In genomic region chr11:49793131-49793530, GRCm38 (mm10) we compare ENCODE assay signal across 9 mouse cellular contexts. TPM values are rescaled to one million over a fixed set of nuclear protein-coding genes. Genes with fewer than 3 reads are reported as not detected.
DNase-seq lines count a peak whose midpoint lies in the region; ATAC-seq and TF ChIP-seq lines count a peak whose summit lies in the region.
"Had no signal": no experiment of that assay in that cellular context is flagged by ENCODE, and none has a peak within 500 bp of the region (broad histone marks: within the 10 kb centered on the region; RNA-seq: fewer than 3 reads in every experiment).

No protein-coding gene starts in this region.

- H3K4me1 ChIP-seq in hindbrain, embryonic 11.5 days (replicated peaks; ENCODE audit: control insufficient read depth, insufficient read depth, low read length), result no peaks in the 10 kb centered on the region; the same call in 1 of the 2 replicates
- peaks cover 14% of the 10 kb centered on the region; the same call in 1 of the 2 replicates for H3K4me1 ChIP-seq in hindbrain, embryonic 14.5 days (replicated peaks; ENCODE audit: control insufficient read depth, insufficient read depth, low read length)
- H3K4me1 ChIP-seq in ES-Bruce4 (ENCODE audit: control insufficient read depth, insufficient read depth, low read length), result no peaks in the 10 kb centered on the region
- H3K4me1 ChIP-seq in embryonic facial prominence, embryonic 13.5 days, result peaks cover 23% of the 10 kb centered on the region
- H3K4me1 ChIP-seq in limb, embryonic 11.5 days (ENCODE audit: control insufficient read depth, insufficient read depth, low read length), result no peaks in the 10 kb centered on the region
- H3K4me1 ChIP-seq in kidney, embryonic 16.5 days (ENCODE audit: insufficient read depth, low read length), result peaks cover 9% of the 10 kb centered on the region

- TF ChIP-seq CTCF in ES-Bruce4 (IDR thresholded peaks at IDR 0.05; ENCODE audit: low read depth, low read length), result no peak

- peak; percentile 80 for TF ChIP-seq POLR2A in ES-Bruce4 (IDR thresholded peaks at IDR 0.05; ENCODE audit: insufficient read depth, low read length)

- no peaks in the 10 kb centered on the region for H3K36me3 ChIP-seq in hindbrain, embryonic 11.5 days (ENCODE audit: control insufficient read depth, insufficient read depth, low read length)
- H3K36me3 ChIP-seq in hindbrain, embryonic 14.5 days (replicated peaks; ENCODE audit: control insufficient read depth, insufficient read depth), result no peaks in the 10 kb centered on the region
- H3K36me3 ChIP-seq in ES-Bruce4 (ENCODE audit: control insufficient read depth, insufficient read depth, low read length, poor library complexity, severe bottlenecking), result no peaks in the 10 kb centered on the region
- H3K36me3 ChIP-seq in embryonic facial prominence, embryonic 13.5 days, result no peaks in the 10 kb centered on the region
- no peaks in the 10 kb centered on the region for H3K36me3 ChIP-seq in limb, embryonic 11.5 days (ENCODE audit: control insufficient read depth, insufficient read depth, low read length)
- no peaks in the 10 kb centered on the region for H3K36me3 ChIP-seq in kidney, embryonic 16.5 days (ENCODE audit: insufficient read depth, low read length)

- peak; percentile 24 for DNase-seq in hindbrain, embryonic 11.5 days (ENCODE audit: low spot score)
- no peak for DNase-seq in hindbrain, embryonic 14.5 days (ENCODE audit: low spot score)
- peak; percentile 35 for DNase-seq in limb, embryonic 11.5 days (ENCODE audit: low spot score)
- DNase-seq in cerebellum, adult 8-10 months, result no peak

- H3K9ac ChIP-seq in hindbrain, embryonic 11.5 days (ENCODE audit: low read depth, low read length), result no peak overlapping the region
- H3K9ac ChIP-seq in hindbrain, embryonic 14.5 days, result no peak overlapping the region
- peak overlapping the region; percentile 11; the same call in 1 of the 2 replicates for H3K9ac ChIP-seq in ES-Bruce4 (ENCODE audit: low read depth, poor library complexity, severe bottlenecking)
- no peak overlapping the region for H3K9ac ChIP-seq in embryonic facial prominence, embryonic 13.5 days
- no peak overlapping the region for H3K9ac ChIP-seq in limb, embryonic 11.5 days (ENCODE audit: low read length)
- no peak overlapping the region for H3K9ac ChIP-seq in kidney, embryonic 16.5 days (replicated peaks; ENCODE audit: low read length)

- TF ChIP-seq EP300 in ES-Bruce4 (IDR thresholded peaks at IDR 0.05; ENCODE audit: insufficient read depth, low read depth, low read length), result peak; percentile 78; the same call in 1 of the 2 replicates

- 8% methylated on average over 14 of the region's 14 CpGs for WGBS in hindbrain, embryonic 11.5 days
- WGBS in hindbrain, embryonic 14.5 days, result 3% methylated on average over 14 of the region's 14 CpGs
- WGBS in embryonic facial prominence, embryonic 13.5 days, result 8% methylated on average over 14 of the region's 14 CpGs
- 8% methylated on average over 14 of the region's 14 CpGs for WGBS in limb, embryonic 11.5 days
- 12% methylated on average over 14 of the region's 14 CpGs for WGBS in kidney, embryonic 16.5 days

- no peak overlapping the region for H3K4me2 ChIP-seq in hindbrain, embryonic 11.5 days (replicated peaks; ENCODE audit: low read depth, low read length)
- H3K4me2 ChIP-seq in hindbrain, embryonic 14.5 days (replicated peaks), result no peak overlapping the region
- H3K4me2 ChIP-seq in embryonic facial prominence, embryonic 13.5 days, result peak overlapping the region; percentile 84
- H3K4me2 ChIP-seq in limb, embryonic 11.5 days (ENCODE audit: low read depth, severe bottlenecking), result no peak overlapping the region
- no peak overlapping the region for H3K4me2 ChIP-seq in kidney, embryonic 16.5 days (replicated peaks; ENCODE audit: low read depth, low read length)

- no peaks in the 10 kb centered on the region for H3K27me3 ChIP-seq in hindbrain, embryonic 11.5 days (ENCODE audit: control insufficient read depth, insufficient read depth, low read length)
- peaks cover 6% of the 10 kb centered on the region; the same call in 1 of the 2 replicates for H3K27me3 ChIP-seq in hindbrain, embryonic 14.5 days (ENCODE audit: control insufficient read depth, insufficient read depth, low read length)
- H3K27me3 ChIP-seq in ES-Bruce4 (ENCODE audit: control insufficient read depth, insufficient read depth, low read length, poor library complexity, severe bottlenecking), result no peaks in the 10 kb centered on the region
- no peaks in the 10 kb centered on the region for H3K27me3 ChIP-seq in embryonic facial prominence, embryonic 13.5 days
- H3K27me3 ChIP-seq in limb, embryonic 11.5 days (ENCODE audit: control insufficient read depth, insufficient read depth, low read length), result no peaks in the 10 kb centered on the region
- peaks cover 4% of the 10 kb centered on the region; the same call in 1 of the 2 replicates for H3K27me3 ChIP-seq in kidney, embryonic 16.5 days (ENCODE audit: insufficient read depth, low read length)

- H3K9me3 ChIP-seq in hindbrain, embryonic 11.5 days (ENCODE audit: control insufficient read depth, low read length), result no peaks in the 10 kb centered on the region
- H3K9me3 ChIP-seq in hindbrain, embryonic 14.5 days (ENCODE audit: control insufficient read depth, low read length), result peaks cover 6% of the 10 kb centered on the region; the same call in 1 of the 2 replicates
- no peaks in the 10 kb centered on the region for H3K9me3 ChIP-seq in ES-Bruce4 (replicated peaks; ENCODE audit: control insufficient read depth, insufficient read depth, low read length, poor library complexity, severe bottlenecking)
- H3K9me3 ChIP-seq in embryonic facial prominence, embryonic 13.5 days, result no peaks in the 10 kb centered on the region
- no peaks in the 10 kb centered on the region for H3K9me3 ChIP-seq in limb, embryonic 11.5 days (ENCODE audit: control insufficient read depth, low read length)
- no peaks in the 10 kb centered on the region for H3K9me3 ChIP-seq in kidney, embryonic 16.5 days (ENCODE audit: low read length)

- no peak overlapping the region for H3K27ac ChIP-seq in hindbrain, embryonic 11.5 days (ENCODE audit: low read depth, low read length)
- no peak overlapping the region for H3K27ac ChIP-seq in hindbrain, embryonic 14.5 days
- H3K27ac ChIP-seq in ES-Bruce4 (ENCODE audit: insufficient read depth, low read length), result peak overlapping the region; percentile 68
- no peak overlapping the region for H3K27ac ChIP-seq in embryonic facial prominence, embryonic 13.5 days
- H3K27ac ChIP-seq in limb, embryonic 11.5 days (replicated peaks; ENCODE audit: low read depth, low read length), result no peak overlapping the region
- H3K27ac ChIP-seq in kidney, embryonic 16.5 days (ENCODE audit: low read length), result no peak overlapping the region
- H3K27ac ChIP-seq: kidney, postnatal 0 days had no signal

- H3K4me3 ChIP-seq in hindbrain, embryonic 11.5 days (ENCODE audit: low read depth, low read length), result no peak overlapping the region
- no peak overlapping the region for H3K4me3 ChIP-seq in hindbrain, embryonic 14.5 days (replicated peaks; ENCODE audit: low read length)
- H3K4me3 ChIP-seq in ES-Bruce4 (ENCODE audit: low read depth, low read length), result peak overlapping the region; percentile 7
- H3K4me3 ChIP-seq in embryonic facial prominence, embryonic 13.5 days, result no peak overlapping the region; the same call in 1 of the 2 replicates
- H3K4me3 ChIP-seq in limb, embryonic 11.5 days (ENCODE audit: low read depth, low read length), result no peak overlapping the region
- H3K4me3 ChIP-seq in kidney, embryonic 16.5 days (ENCODE audit: low read length), result no peak overlapping the region

- peak; percentile 7; the same call in 1 of the 2 replicates for ATAC-seq in hindbrain, embryonic 11.5 days (ENCODE audit: low FRiP score)
- no peak for ATAC-seq in hindbrain, embryonic 14.5 days (ENCODE audit: low FRiP score)
- ATAC-seq in embryonic facial prominence, embryonic 13.5 days (ENCODE audit: insufficient number of reproducible peaks, insufficient read depth, low FRiP score, low TSS enrichment, low read depth), result no peak
- ATAC-seq in limb, embryonic 11.5 days (ENCODE audit: insufficient number of reproducible peaks, low FRiP score, low TSS enrichment, low read depth), result no peak
- no peak for ATAC-seq in erythroblast, adult 5-6 weeks (replicated peaks; ENCODE audit: low FRiP score, poor library complexity, severe bottlenecking)
- ATAC-seq in kidney, embryonic 16.5 days (ENCODE audit: low FRiP score, low TSS enrichment), result no peak

RNA-seq across cellular contexts. Expression of gene Gfpt2, which starts 0.8 kb away (rescaled TPM):
- 13.0 and 14.5 TPM in 2 replicates for polyA plus RNA-seq in hindbrain, embryonic 11.5 days (2014; fragmentation: Nextera tagmentation; extraction: Ambion mirVana)
- 4.9 and 6.0 TPM in 2 replicates for polyA plus RNA-seq in hindbrain, embryonic 14.5 days (2014; fragmentation: Nextera tagmentation; extraction: Ambion mirVana)
- polyA plus RNA-seq in ES-Bruce4 (2011; ENCODE audit: insufficient read depth, insufficient read length, low read depth, missing spikeins), result 49.1 and 52.3 TPM in 2 replicates
- polyA plus RNA-seq in embryonic facial prominence, embryonic 13.5 days (2015; fragmentation: Nextera tagmentation; extraction: Ambion mirVana), result 27.1 and 35.5 TPM in 2 replicates
- 36.3 and 37.2 TPM in 2 replicates for polyA plus RNA-seq in limb, embryonic 11.5 days (2014; fragmentation: Nextera tagmentation; extraction: Ambion mirVana)
- not detected in 2 replicates for total RNA-seq in erythroblast, adult 5-6 weeks (2015; ENCODE audit: low replicate concordance)
- total RNA-seq in erythroblast, adult 5-6 weeks (2017; ENCODE audit: low replicate concordance), result 0.17 TPM in 1 of 2 replicates, not detected in the other
- polyA plus RNA-seq in kidney, embryonic 16.5 days (2015; fragmentation: Nextera tagmentation; extraction: Ambion mirVana), result 13.2 and 13.5 TPM in 2 replicates

RNA-seq across cellular contexts. Expression of gene Mapk9, which starts 53.4 kb away (rescaled TPM):
- 49.3 and 52.9 TPM in 2 replicates for polyA plus RNA-seq in hindbrain, embryonic 11.5 days (2014; fragmentation: Nextera tagmentation; extraction: Ambion mirVana)
- 86.6 and 94.9 TPM in 2 replicates for polyA plus RNA-seq in hindbrain, embryonic 14.5 days (2014; fragmentation: Nextera tagmentation; extraction: Ambion mirVana)
- polyA plus RNA-seq in ES-Bruce4 (2011; ENCODE audit: insufficient read depth, insufficient read length, low read depth, missing spikeins), result 47.5 and 50.7 TPM in 2 replicates
- 28.8 and 31.8 TPM in 2 replicates for polyA plus RNA-seq in embryonic facial prominence, embryonic 13.5 days (2015; fragmentation: Nextera tagmentation; extraction: Ambion mirVana)
- 34.2 and 42.5 TPM in 2 replicates for polyA plus RNA-seq in limb, embryonic 11.5 days (2014; fragmentation: Nextera tagmentation; extraction: Ambion mirVana)
- total RNA-seq in erythroblast, adult 5-6 weeks (2015; ENCODE audit: low replicate concordance), result 9.2 and 16.3 TPM in 2 replicates
- 9.5 and 9.9 TPM in 2 replicates for total RNA-seq in erythroblast, adult 5-6 weeks (2017; ENCODE audit: low replicate concordance)
- 33.5 and 34.2 TPM in 2 replicates for polyA plus RNA-seq in kidney, embryonic 16.5 days (2015; fragmentation: Nextera tagmentation; extraction: Ambion mirVana)

Comparison
In these comparisons a context has a peak if more than half of its experiments do, and no peak if none do; other contexts are left out.
1. DNase-seq: peak in hindbrain, embryonic 11.5 days (single experiment) and limb, embryonic 11.5 days (single experiment); none in hindbrain, embryonic 14.5 days (single experiment) and cerebellum, adult 8-10 months (single experiment).